Mouse (Mus musculus) neural tube, embryonic 14.5 days (tissue): ENCODE data around the gene Sorcs1. TPM values are rescaled to one million over a fixed set of nuclear protein-coding genes. Genes with fewer than 3 reads are reported as not detected.

Experiments used
- ATAC-seq: fragments of 200-750 bp; cut with Nextera tagmentation; 2 replicates; pipeline ENCODE4 v1.8.0; 2017; ENCODE audit warnings: low read depth, mild to moderate bottlenecking, moderate TSS enrichment, moderate library complexity
- H3K27ac ChIP-seq: fragments of 300-500 bp; sonication (generic); 2 replicates; pipeline ENCODE4 v1.5.1; 2014; ENCODE audit warnings: low read depth, mild to moderate bottlenecking, control low read depth, low read length, moderate library complexity, mixed read lengths
- H3K27me3 ChIP-seq: fragments of 300-500 bp; sonication (generic); 2 replicates; pipeline ENCODE4 v1.6.1; 2014; ENCODE audit warnings: low read length; ENCODE audit not compliant: control insufficient read depth, insufficient read depth
- H3K36me3 ChIP-seq: fragments of 300-500 bp; sonication (generic); 2 replicates; pipeline ENCODE4 v1.6.1; 2014; ENCODE audit warnings: low read length, mixed read lengths; ENCODE audit not compliant: control insufficient read depth, insufficient read depth
- H3K4me1 ChIP-seq: fragments of 300-500 bp; sonication (generic); 2 replicates; pipeline ENCODE4 v1.6.1; 2014; ENCODE audit warnings: low read length; ENCODE audit not compliant: control insufficient read depth, insufficient read depth
- H3K4me2 ChIP-seq: fragments of 300-500 bp; sonication (generic); 2 replicates; pipeline ENCODE4 v1.6.1; 2014; ENCODE audit warnings: mild to moderate bottlenecking, low read depth, low read length, control low read depth
- H3K4me3 ChIP-seq: fragments of 300-500 bp; sonication (generic); 2 replicates; pipeline ENCODE4 v1.5.1; 2014; ENCODE audit warnings: low read depth, low read length, control low read depth, mixed read lengths
- H3K9ac ChIP-seq: fragments of 300-500 bp; sonication (generic); replicated peaks from 2 replicates; pipeline ENCODE4 v1.6.1; 2014; ENCODE audit warnings: low read depth, mild to moderate bottlenecking, control low read depth, low read length, mixed read lengths
- H3K9me3 ChIP-seq: fragments of 300-500 bp; sonication (generic); 2 replicates; pipeline ENCODE4 v1.6.1; 2016; ENCODE audit warnings: low read length; ENCODE audit not compliant: control insufficient read depth
- WGBS: fragments of 180-500 bp; shearing (Covaris S2); extraction: QIAGEN DNeasy Blood & Tissue Kit; methylation state at CpG from one replicate; pipeline ENCODE4 v1.1.7; 2014; 5-methylcytosine and 5-hydroxymethylcytosine counted together
- polyA plus RNA-seq: library from polyadenylated mRNA; unstranded; fragments of >200 nt; fragmentation: Nextera tagmentation; extraction: Ambion mirVana; gene quantifications from 2 replicates; pipeline ENCODE4 v1.2.1, GENCODE M21; 2014

Gene Sorcs1
- polyA plus RNA-seq, 1 experiment from 2014 or later, result 17.9 TPM

GRCm38 (mm10) chr19:50597300-50597699, 81.1 kb downstream of the Sorcs1 start:
- no peak overlapping the region for H3K9ac ChIP-seq
- H3K4me3 ChIP-seq, result no peak overlapping the region
- H3K9me3 ChIP-seq, result no peaks in the 10 kb centered on the region
- H3K27ac ChIP-seq, result no peak overlapping the region
- WGBS, result 85% methylated on average over 4 of the region's 4 CpGs
- no peak for ATAC-seq
- no peaks in the 10 kb centered on the region for H3K4me1 ChIP-seq
- no peaks in the 10 kb centered on the region for H3K36me3 ChIP-seq
- no peaks in the 10 kb centered on the region for H3K27me3 ChIP-seq
- H3K4me2 ChIP-seq, result no peak overlapping the region

DNA sequence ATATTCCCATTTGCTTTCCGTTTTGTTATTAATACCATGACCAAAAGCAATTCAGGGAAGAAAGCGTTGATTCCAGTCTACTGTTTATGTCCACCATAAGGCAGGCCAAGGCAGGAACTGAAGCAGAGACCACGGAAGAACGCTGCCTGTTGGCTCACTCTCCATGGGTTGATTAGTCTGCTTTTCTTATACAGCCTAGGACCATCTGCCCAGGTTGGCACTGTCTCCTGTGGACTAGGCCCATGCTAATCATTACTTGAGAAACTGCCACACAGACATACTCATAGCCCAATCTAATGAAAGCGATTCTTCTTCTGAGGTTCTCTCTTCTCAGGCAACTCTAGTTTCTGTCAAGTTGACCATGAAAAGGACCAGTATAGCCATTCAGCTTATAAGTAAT, 92.3 kb downstream of the Sorcs1 start:
- Histone ChIP-seq H3K4me1 (no peaks in the 10 kb centered on the region), H3K4me2 (no peak overlapping the region), H3K9ac (no peak overlapping the region), H3K27ac (no peak overlapping the region), H3K4me3 (no peak overlapping the region), H3K36me3 (no peaks in the 10 kb centered on the region), H3K9me3 (no peaks in the 10 kb centered on the region), H3K27me3 (no peaks in the 10 kb centered on the region)
- no peak for ATAC-seq
- WGBS, result 93% methylated on average over 5 of the region's 5 CpGs

DNA sequence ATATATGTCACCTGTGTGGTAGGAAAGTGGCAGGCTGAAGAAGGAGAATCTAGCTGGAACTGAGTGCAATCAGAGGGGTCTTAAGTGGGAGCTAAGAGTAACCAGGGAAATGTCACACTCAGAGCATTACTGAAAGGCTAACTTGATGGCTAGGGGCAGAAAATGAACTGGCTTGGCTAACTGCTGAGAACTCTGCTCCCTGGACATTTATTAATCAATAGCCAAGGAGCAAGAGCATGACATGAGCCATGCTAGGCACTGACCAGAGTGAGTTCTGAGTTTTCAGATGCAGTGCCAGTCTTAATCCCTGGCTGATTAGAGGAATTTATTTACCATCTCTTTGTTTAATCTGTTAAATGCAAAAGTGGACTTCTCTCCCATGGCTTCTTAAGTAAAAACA, 95.5 kb downstream of the Sorcs1 start:
- Histone ChIP-seq H3K4me2 (no peak overlapping the region), H3K9me3 (no peaks in the 10 kb centered on the region), H3K4me1 (no peaks in the 10 kb centered on the region), H3K4me3 (no peak overlapping the region), H3K9ac (no peak overlapping the region), H3K27me3 (no peaks in the 10 kb centered on the region), H3K36me3 (no peaks in the 10 kb centered on the region), H3K27ac (no peak overlapping the region)
- ATAC-seq, result no peak

DNA sequence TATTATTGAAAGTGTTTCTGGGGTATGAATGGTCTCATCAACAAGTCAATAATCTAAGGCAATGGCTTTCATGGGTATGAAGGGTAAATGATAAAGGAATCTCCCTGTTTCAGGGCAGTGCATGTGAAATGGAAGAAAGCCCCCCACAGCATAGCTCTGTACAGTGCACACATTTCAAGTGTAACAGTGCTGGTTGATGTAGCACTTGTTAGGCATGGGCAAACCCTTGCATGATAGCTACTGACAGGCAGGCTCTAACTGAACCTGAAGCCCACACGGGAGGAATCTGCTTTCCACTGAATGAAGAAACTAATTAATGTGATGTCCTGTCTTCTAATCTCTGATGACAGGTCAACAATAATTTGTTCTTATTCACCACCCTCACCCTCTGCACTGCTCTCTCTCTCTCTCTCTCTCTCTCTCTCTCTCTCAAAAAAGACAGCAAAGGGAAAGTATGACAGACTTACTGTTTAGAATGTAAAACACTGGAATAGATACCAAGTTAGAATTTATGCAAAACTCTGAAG, 108.7 kb downstream of the Sorcs1 start:
- no peaks in the 10 kb centered on the region for H3K36me3 ChIP-seq
- no peaks in the 10 kb centered on the region for H3K9me3 ChIP-seq
- H3K4me1 ChIP-seq, result no peaks in the 10 kb centered on the region
- no peak overlapping the region for H3K27ac ChIP-seq
- no peak overlapping the region for H3K9ac ChIP-seq
- H3K4me2 ChIP-seq, result no peak overlapping the region
- H3K27me3 ChIP-seq, result no peaks in the 10 kb centered on the region
- ATAC-seq, result no peak
- WGBS, result 78% methylated on average over 1 of the region's 1 CpGs
- H3K4me3 ChIP-seq, result no peak overlapping the region

DNA sequence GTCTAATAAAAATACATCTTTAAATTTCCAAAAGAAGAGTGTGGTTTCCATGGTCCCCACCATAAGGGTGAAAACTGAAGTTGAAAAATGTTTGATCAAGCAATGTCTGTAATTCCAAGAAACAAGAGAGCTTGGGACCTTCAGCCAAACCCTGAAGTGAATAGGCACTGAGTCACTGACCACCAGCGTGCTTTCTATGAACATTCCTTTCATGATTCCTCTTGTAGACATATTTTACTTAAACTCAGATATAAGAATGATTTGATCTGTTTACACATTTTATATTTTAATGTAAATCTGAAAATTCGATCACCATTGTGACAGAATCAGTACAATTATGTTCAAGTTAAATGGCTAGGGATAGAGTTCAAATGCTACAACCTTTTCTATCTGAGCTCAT, 112.1 kb downstream of the Sorcs1 start:
- Histone ChIP-seq H3K9ac (no peak overlapping the region), H3K27me3 (no peaks in the 10 kb centered on the region), H3K4me3 (no peak overlapping the region), H3K9me3 (no peaks in the 10 kb centered on the region), H3K4me1 (no peaks in the 10 kb centered on the region), H3K27ac (no peak overlapping the region), H3K4me2 (no peak overlapping the region), H3K36me3 (no peaks in the 10 kb centered on the region)
- no peak for ATAC-seq
- 90% methylated on average over 2 of the region's 2 CpGs for WGBS

DNA sequence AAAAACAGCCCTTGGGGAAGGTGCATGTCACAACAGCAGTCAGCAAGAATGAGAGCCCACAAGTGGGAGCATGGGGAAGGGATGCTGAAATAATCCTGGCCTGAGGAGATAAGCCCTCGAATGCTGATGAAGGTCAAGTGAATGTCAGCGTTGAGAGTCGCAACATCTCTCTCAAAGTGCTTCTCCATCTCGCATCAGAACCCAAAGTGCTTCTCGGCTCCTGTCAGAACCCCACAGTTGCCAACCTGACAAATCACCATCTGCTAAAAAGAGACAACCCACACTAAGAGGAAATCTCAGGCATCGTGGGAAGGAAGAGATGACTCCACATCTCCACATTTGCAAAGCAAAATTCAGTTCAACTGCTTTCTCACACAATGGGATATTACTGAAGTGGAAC, 119.7 kb downstream of the Sorcs1 start:
- no peaks in the 10 kb centered on the region for H3K27me3 ChIP-seq
- no peaks in the 10 kb centered on the region for H3K36me3 ChIP-seq
- H3K4me3 ChIP-seq, result no peak overlapping the region
- H3K4me2 ChIP-seq, result no peak overlapping the region
- WGBS, result 57% methylated on average over 6 of the region's 6 CpGs
- H3K9ac ChIP-seq, result no peak overlapping the region
- no peak overlapping the region for H3K27ac ChIP-seq
- ATAC-seq, result no peak
- no peaks in the 10 kb centered on the region for H3K9me3 ChIP-seq
- no peaks in the 10 kb centered on the region for H3K4me1 ChIP-seq

- Histone ChIP-seq H3K27me3 (no peaks in the 10 kb centered on the region), H3K9ac (no peak overlapping the region), H3K4me3 (no peak overlapping the region), H3K4me1 (no peaks in the 10 kb centered on the region), H3K36me3 (no peaks in the 10 kb centered on the region), H3K4me2 (no peak overlapping the region), H3K27ac (no peak overlapping the region), H3K9me3 (no peaks in the 10 kb centered on the region)
- no peak for ATAC-seq
- WGBS, result 58% methylated on average over 5 of the region's 5 CpGs
These were observed 144.4 kb downstream of the Sorcs1 start for GRCm38 (mm10) chr19:50534031-50534430.

GRCm38 (mm10) chr19:50527835-50528234, 150.6 kb downstream of the Sorcs1 start:
- H3K36me3 ChIP-seq, result no peaks in the 10 kb centered on the region
- no peak overlapping the region for H3K27ac ChIP-seq
- H3K4me3 ChIP-seq, result no peak overlapping the region
- no peak for ATAC-seq
- no peaks in the 10 kb centered on the region for H3K4me1 ChIP-seq
- no peaks in the 10 kb centered on the region for H3K9me3 ChIP-seq
- H3K9ac ChIP-seq, result no peak overlapping the region
- 87% methylated on average over 3 of the region's 3 CpGs for WGBS
- H3K4me2 ChIP-seq, result no peak overlapping the region
- no peaks in the 10 kb centered on the region for H3K27me3 ChIP-seq

- ATAC-seq, result no peak
- Histone ChIP-seq H3K4me2 (no peak overlapping the region), H3K27ac (no peak overlapping the region), H3K9ac (no peak overlapping the region), H3K4me3 (no peak overlapping the region), H3K4me1 (no peaks in the 10 kb centered on the region), H3K36me3 (no peaks in the 10 kb centered on the region), H3K9me3 (no peaks in the 10 kb centered on the region), H3K27me3 (no peaks in the 10 kb centered on the region)
- 81% methylated on average over 8 of the region's 8 CpGs for WGBS
These were observed 152.4 kb downstream of the Sorcs1 start for GRCm38 (mm10) chr19:50526094-50526493.

DNA sequence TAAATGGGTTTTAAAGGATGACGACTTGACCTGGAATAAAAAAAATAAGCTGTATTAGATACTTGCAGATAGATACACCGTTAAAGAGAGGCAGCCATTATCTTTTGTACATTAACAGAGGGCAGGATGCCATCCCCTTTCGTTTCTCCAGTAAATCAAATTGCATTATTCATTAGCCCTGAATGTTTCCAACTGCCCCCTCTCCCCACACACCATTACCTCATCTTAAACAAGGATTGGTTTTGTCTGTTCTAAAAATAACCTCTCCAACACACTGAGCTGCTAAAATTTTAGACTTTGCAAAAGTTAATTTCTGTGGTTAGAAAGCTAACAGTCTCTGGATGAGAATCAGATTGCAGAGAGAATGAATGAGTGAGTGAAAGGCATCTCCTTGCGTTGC, 156.5 kb downstream of the Sorcs1 start:
- 57% methylated on average over 4 of the region's 4 CpGs for WGBS
- ATAC-seq, result no peak
- H3K4me2 ChIP-seq, result no peak overlapping the region
- H3K9me3 ChIP-seq, result no peaks in the 10 kb centered on the region
- no peaks in the 10 kb centered on the region for H3K4me1 ChIP-seq
- no peaks in the 10 kb centered on the region for H3K36me3 ChIP-seq
- no peaks in the 10 kb centered on the region for H3K27me3 ChIP-seq
- H3K9ac ChIP-seq, result no peak overlapping the region
- H3K27ac ChIP-seq, result no peak overlapping the region
- no peak overlapping the region for H3K4me3 ChIP-seq
